Mouse (Mus musculus) stomach, postnatal 0 days (tissue): ENCODE data around the gene Tmem35b. TPM values are rescaled to one million over a fixed set of nuclear protein-coding genes. Genes with fewer than 3 reads are reported as not detected.
A peak's percentile ranks its signal among the peaks of the same experiment; 100 is the strongest.

Experiments used
- ATAC-seq: fragments of 200-750 bp; cut with Nextera tagmentation; 2 replicates; pipeline ENCODE4 v1.8.0; 2017; ENCODE audit not compliant: low FRiP score, low TSS enrichment
- DNase-seq: peaks from one replicate; pipeline ENCODE4 v3.0.0-alpha.2; 2016; ENCODE audit warnings: low spot score
- H3K27ac ChIP-seq: fragments of 300-500 bp; sonication (generic); replicated peaks from 2 replicates; pipeline ENCODE4 v1.5.1; 2014; ENCODE audit warnings: mild to moderate bottlenecking, control low read depth
- H3K27me3 ChIP-seq: fragments of 300-500 bp; sonication (generic); 2 replicates; pipeline ENCODE4 v1.6.1; 2014; ENCODE audit warnings: low read length; ENCODE audit not compliant: control insufficient read depth, insufficient read depth
- H3K36me3 ChIP-seq: fragments of 300-500 bp; sonication (generic); 2 replicates; pipeline ENCODE4 v1.6.1; 2014; ENCODE audit warnings: low read length, mixed read lengths; ENCODE audit not compliant: control insufficient read depth, insufficient read depth
- H3K4me1 ChIP-seq: fragments of 300-500 bp; sonication (generic); replicated peaks from 2 replicates; pipeline ENCODE4 v1.6.1; 2014; ENCODE audit warnings: antibody characterized with exemption; ENCODE audit not compliant: control insufficient read depth, insufficient read depth
- H3K4me2 ChIP-seq: fragments of 300-500 bp; sonication (generic); replicated peaks from 2 replicates; pipeline ENCODE4 v1.6.1; 2014; ENCODE audit warnings: low read depth, mild to moderate bottlenecking, control low read depth, moderate library complexity
- H3K4me3 ChIP-seq: fragments of 300-500 bp; sonication (generic); 2 replicates; pipeline ENCODE4 v1.5.1; 2014; ENCODE audit warnings: low read depth, low read length, control low read depth
- H3K9ac ChIP-seq: fragments of 300-500 bp; sonication (generic); 2 replicates; pipeline ENCODE4 v1.6.1; 2014; ENCODE audit warnings: mild to moderate bottlenecking, low read length, control low read depth, mixed read lengths
- H3K9me3 ChIP-seq: fragments of 300-500 bp; sonication (generic); 2 replicates; pipeline ENCODE4 v1.6.1; 2016; ENCODE audit warnings: low read length; ENCODE audit not compliant: control insufficient read depth
- CTCF ChIP-seq: IDR thresholded peaks from 2 replicates; pipeline ENCODE4 v1.5.1; 2016; ENCODE audit warnings: antibody characterized with exemption, low read depth, mild to moderate bottlenecking, moderate library complexity
- EP300 ChIP-seq: optimal IDR thresholded peaks from 2 replicates; pipeline ENCODE3; 2016; ENCODE audit warnings: antibody characterized with exemption
- WGBS: fragments of 180-500 bp; shearing (Covaris S2); extraction: QIAGEN DNeasy Blood & Tissue Kit; methylation state at CpG from one replicate; pipeline ENCODE4 v1.1.7; 2014; 5-methylcytosine and 5-hydroxymethylcytosine counted together
- polyA plus RNA-seq: library from polyadenylated mRNA; unstranded; fragments of >200 nt; fragmentation: Nextera tagmentation; extraction: Ambion mirVana; gene quantifications from 2 replicates; pipeline ENCODE4 v1.2.1, GENCODE M21; 2015

The Tmem35b gene
- polyA plus RNA-seq, 1 experiment from 2014 or later: 14.5 TPM

GRCm38 (mm10) chr4:127155757-127156156, 32.3 kb downstream of the Tmem35b start:
- DNase-seq (no peak), ATAC-seq (no peak)
- Histone ChIP-seq H3K4me2 (no peak overlapping the region), H3K27me3 (no peaks in the 10 kb centered on the region), H3K36me3 (no peaks in the 10 kb centered on the region), H3K27ac (no peak overlapping the region), H3K4me1 (no peaks in the 10 kb centered on the region), H3K4me3 (no peak overlapping the region), H3K9me3 (no peaks in the 10 kb centered on the region), H3K9ac (no peak overlapping the region)
- 62% methylated on average over 5 of the region's 5 CpGs for WGBS
- TF ChIP-seq EP300: no peak
- no peak for TF ChIP-seq CTCF

- Histone ChIP-seq H3K4me2 (no peak overlapping the region), H3K36me3 (no peaks in the 10 kb centered on the region), H3K4me1 (no peaks in the 10 kb centered on the region), H3K27ac (no peak overlapping the region), H3K9ac (no peak overlapping the region), H3K4me3 (no peak overlapping the region), H3K9me3 (no peaks in the 10 kb centered on the region), H3K27me3 (no peaks in the 10 kb centered on the region)
- 80% methylated on average over 4 of the region's 4 CpGs for WGBS
- ATAC-seq (no peak), DNase-seq (no peak)
- TF ChIP-seq CTCF (no peak), EP300 (no peak)
Measured at GRCm38 (mm10) chr4:127157746-127158145, 34.3 kb downstream of the Tmem35b start.

GRCm38 (mm10) chr4:127163926-127164325, 40.4 kb downstream of the Tmem35b start:
- WGBS: 71% methylated on average over 8 of the region's 8 CpGs

GRCm38 (mm10) chr4:127167096-127167495, 43.6 kb downstream of the Tmem35b start:
- ATAC-seq (no peak), DNase-seq (no peak)
- Histone ChIP-seq H3K4me1 (0 out of 2 replicates have a peak, but pooled peaks cover 3% of the 10 kb centered on the region), H3K4me2 (no peak overlapping the region), H3K27me3 (peaks cover 5% of the 10 kb centered on the region; the same call in 1 of the 2 replicates), H3K4me3 (no peak overlapping the region), H3K27ac (no peak overlapping the region), H3K9me3 (no peaks in the 10 kb centered on the region), H3K9ac (no peak overlapping the region), H3K36me3 (no peaks in the 10 kb centered on the region)
- WGBS: 63% methylated on average over 5 of the region's 5 CpGs
- no peak for TF ChIP-seq CTCF

More at GRCm38 (mm10) chr4:127163926-127164325, 40.4 kb downstream of the Tmem35b start:
- H3K9me3 ChIP-seq: no peaks in the 10 kb centered on the region
- TF ChIP-seq CTCF (no peak), EP300 (no peak)
- ATAC-seq (no peak), DNase-seq (no peak)
- no peak overlapping the region for H3K27ac ChIP-seq
- 0 out of 2 replicates have a peak, but pooled peaks cover 3% of the 10 kb centered on the region for H3K4me1 ChIP-seq
- peaks cover 5% of the 10 kb centered on the region; the same call in 1 of the 2 replicates for H3K27me3 ChIP-seq
- no peak overlapping the region for H3K4me3 ChIP-seq
- H3K9ac ChIP-seq: no peak overlapping the region
- no peak overlapping the region for H3K4me2 ChIP-seq
- H3K36me3 ChIP-seq: no peaks in the 10 kb centered on the region

- H3K4me3 ChIP-seq: no peak overlapping the region
- H3K27me3 ChIP-seq: peaks cover 5% of the 10 kb centered on the region; the same call in 1 of the 2 replicates
- H3K9ac ChIP-seq: no peak overlapping the region
- H3K9me3 ChIP-seq: no peaks in the 10 kb centered on the region
- TF ChIP-seq EP300: no peak
- TF ChIP-seq CTCF: no peak
- DNase-seq (no peak), ATAC-seq (no peak)
- 12% methylated on average over 8 of the region's 8 CpGs for WGBS
- H3K4me2 ChIP-seq: peak overlapping the region; percentile 99; the same call in 1 of the 2 replicates
- no peaks in the 10 kb centered on the region for H3K36me3 ChIP-seq
- no peak overlapping the region for H3K27ac ChIP-seq
- H3K4me1 ChIP-seq: 0 out of 2 replicates have a peak, but pooled peaks cover 3% of the 10 kb centered on the region
Measured at GRCm38 (mm10) chr4:127167731-127168130, 44.2 kb downstream of the Tmem35b start.

- peak overlapping the region; percentile 8; the same call in 1 of the 2 replicates for H3K9ac ChIP-seq
- no peaks in the 10 kb centered on the region for H3K36me3 ChIP-seq
- 2% methylated on average over 39 of the region's 39 CpGs for WGBS
- H3K27ac ChIP-seq: no peak overlapping the region
- H3K4me1 ChIP-seq: 0 out of 2 replicates have a peak, but pooled peaks cover 3% of the 10 kb centered on the region
- H3K4me2 ChIP-seq: peak overlapping the region; percentile 99
- DNase-seq (peak; percentile 48), ATAC-seq (peak; percentile 69)
- peak overlapping the region; percentile 66 for H3K4me3 ChIP-seq
- no peak; the same call in 1 of the 2 replicates for TF ChIP-seq CTCF
- TF ChIP-seq EP300: no peak
- peaks cover 5% of the 10 kb centered on the region; the same call in 1 of the 2 replicates for H3K27me3 ChIP-seq
- no peaks in the 10 kb centered on the region for H3K9me3 ChIP-seq
Measured at GRCm38 (mm10) chr4:127168211-127168913, 44.9 kb downstream of the Tmem35b start.
